Mouse (Mus musculus) right cerebral cortex, adult 2 months (tissue): ENCODE measurements at regions not wholly inside any gene's neighbourhood (a gene's known extent, or its start where the extent isn't known, plus 50 kb on each side); places are given as distances from the start of the nearest gene placed in this dataset.
A peak's percentile ranks its signal among the peaks of the same experiment; 100 is the strongest.

Experiments used
- DNase-seq, 2 experiments: peaks; one replicate each; pipeline ENCODE4 v3.0.0; 2021 to 2022; ENCODE audit warnings: low spot score in 2 of 2

GRCm38 (mm10) chr2:48407876-48408275, 406.0 kb upstream of the Acvr2a start:
- DNase-seq: no peak

DNA sequence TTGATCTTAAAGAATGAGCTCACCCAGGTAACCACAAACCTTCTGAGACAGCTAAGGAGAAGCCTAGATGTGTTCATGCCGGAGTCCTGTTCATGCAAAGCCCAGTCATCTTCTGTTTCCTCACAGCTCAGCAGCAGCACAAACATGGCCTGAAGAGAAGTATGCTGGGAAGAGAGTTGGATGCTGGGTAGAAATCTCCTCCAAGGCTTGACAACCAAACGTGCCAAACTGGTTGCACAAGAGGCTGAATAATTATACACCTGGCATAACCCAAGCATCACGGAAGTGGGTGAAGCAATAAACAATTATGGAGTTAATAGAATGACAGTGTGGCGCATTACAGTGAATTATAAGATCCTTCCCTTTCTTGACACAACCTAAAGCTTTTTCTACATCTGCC, 404.0 kb upstream of the Acvr2a start:
- no peak for DNase-seq

GRCm38 (mm10) chr2:48411392-48411791, 402.5 kb upstream of the Acvr2a start:
- no peak for DNase-seq

GRCm38 (mm10) chr2:48412683-48413440, 401.0 kb upstream of the Acvr2a start:
- DNase-seq: no peak

GRCm38 (mm10) chr2:48414596-48415481, 399.1 kb upstream of the Acvr2a start:
- DNase-seq: no peak

DNA sequence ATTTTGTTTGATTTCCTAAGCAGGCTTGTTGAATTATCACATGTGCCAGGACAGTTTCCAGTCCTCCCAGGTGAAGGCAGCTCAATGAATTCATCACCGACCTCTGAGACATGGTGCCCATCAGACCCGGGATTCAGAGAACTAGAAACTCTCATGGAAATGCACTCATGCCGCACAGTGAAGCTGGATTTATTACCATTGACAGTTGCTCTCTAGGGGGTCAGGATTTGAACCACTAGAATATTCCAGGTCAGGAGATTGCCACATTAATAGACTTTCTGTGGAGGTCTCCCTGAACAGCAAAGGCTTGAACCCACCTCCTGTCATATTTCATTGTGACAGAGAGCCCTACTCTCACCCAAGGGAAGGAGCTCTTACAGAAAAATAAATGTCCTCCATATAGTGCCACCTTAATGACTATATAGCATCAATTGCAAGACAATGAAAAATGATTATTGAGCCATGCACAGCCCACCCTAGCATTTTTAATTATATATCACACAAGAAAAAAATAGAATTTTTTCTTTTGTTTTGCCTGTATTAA, 397.6 kb upstream of the Acvr2a start:
- no peak for DNase-seq

- DNase-seq: no peak
These were observed 396.8 kb upstream of the Acvr2a start for GRCm38 (mm10) chr2:48417000-48417596.

DNA sequence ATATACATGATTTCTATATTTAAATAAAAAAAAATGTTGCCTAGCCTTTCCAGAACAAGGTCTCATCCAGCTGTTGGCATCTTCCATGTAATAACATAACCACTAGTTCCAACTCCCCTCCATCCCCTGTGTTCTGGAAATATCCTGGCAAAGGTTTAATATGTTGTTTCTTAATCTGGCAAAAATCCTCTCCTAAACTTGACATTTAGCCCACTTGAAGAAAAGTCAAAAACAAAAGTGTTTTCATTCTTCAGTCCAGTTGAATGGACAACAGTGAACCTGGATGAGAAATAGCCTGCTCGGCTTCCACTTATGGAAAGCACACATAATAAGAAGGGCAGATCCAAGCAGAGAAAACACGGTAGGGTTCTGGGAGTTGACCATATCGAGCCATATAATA, 393.1 kb upstream of the Acvr2a start:
- no peak for DNase-seq

GRCm38 (mm10) chr2:48423861-48424442, 390.0 kb upstream of the Acvr2a start:
- peak; percentile 35 to 56 for DNase-seq

DNA sequence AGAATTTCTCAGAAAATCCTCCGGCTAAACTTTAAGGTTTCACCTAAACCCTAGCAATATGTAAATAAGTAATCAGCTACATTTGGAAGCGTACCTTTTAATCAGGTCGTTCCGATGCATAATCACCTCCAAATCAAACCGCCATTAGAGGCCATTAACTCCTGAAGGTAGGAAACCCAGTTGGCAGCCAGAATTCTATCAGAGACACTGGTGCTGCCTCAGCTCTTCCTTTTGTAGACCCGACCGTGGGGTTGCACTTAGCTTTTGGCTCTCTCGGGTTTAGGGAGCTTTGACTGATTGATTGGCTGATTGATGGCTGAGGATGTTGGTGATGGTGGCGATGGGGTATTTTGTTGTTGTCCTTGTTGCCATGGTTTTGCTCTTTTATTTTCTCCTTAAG, 389.3 kb upstream of the Acvr2a start:
- no peak for DNase-seq

DNA sequence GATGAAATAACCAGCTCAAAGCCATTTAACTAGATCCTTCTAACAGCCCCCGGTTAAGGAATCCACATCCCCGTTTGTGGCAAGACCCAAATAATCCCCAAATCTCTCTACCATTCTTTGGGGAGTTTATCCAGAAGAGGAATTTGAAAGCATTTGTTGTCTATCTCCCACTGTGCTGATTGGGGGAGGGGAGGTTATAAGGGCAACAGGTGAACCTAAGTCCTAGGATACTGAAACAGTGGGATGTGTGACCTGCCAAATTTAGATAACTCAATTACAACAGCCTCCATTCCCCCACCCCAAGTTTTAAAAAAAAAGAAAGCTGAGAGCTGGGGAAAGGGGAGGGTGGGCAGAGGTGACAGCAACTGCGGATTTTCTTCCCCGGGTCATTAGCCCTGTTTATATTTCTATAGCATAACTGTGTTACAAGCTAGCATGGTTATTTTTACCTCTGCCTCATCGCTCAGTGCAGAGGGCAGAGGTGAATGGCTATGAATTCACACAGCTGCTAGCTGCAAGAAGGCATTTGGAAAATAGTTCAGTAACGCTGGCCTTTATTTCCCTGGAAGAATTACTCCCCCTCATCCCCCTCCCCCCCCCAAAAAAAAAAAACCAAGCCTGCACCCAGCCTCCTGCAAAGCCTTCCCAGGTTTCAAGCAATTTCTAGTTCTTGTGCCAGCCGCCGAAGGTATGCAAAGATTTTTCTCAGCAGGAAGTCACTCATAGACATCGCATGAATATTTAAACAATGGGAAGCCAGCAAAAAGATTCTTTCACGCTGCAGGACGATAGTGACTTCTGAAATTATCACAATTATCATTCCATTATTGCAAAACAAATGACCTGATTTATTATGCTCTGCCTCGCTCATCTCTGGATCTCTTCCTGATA, 388.5 kb upstream of the Acvr2a start:
- DNase-seq: no peak

GRCm38 (mm10) chr2:48432545-48432944, 381.4 kb upstream of the Acvr2a start:
- no peak for DNase-seq

GRCm38 (mm10) chr2:48441296-48441990, 372.5 kb upstream of the Acvr2a start:
- DNase-seq: no peak

DNA sequence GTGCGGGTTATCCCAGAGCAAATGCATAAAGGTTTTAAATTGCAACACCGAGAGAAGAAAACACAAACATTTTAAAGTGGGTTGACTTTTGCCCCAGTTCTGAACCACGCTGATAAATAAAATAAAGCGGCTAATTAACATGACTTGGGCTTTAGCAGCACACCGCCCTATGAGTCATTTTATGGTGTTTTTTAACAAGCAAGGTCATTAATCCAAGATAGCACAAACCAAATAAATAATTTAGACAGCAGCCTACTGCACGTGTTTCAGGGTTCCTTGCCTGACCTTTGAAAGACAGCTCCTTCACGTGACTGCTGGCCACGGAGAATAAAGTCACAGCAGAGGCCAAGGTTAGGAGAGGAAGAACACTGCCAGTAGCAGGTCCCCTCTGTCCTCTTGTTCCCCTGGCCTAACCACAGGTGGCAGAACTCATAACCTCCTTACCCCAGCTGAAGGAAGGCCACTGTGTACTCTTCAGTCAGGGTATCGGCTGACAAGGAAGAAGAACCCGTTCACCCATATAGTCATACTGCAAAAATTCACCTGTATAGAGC, 371.8 kb upstream of the Acvr2a start:
- no peak for DNase-seq

DNA sequence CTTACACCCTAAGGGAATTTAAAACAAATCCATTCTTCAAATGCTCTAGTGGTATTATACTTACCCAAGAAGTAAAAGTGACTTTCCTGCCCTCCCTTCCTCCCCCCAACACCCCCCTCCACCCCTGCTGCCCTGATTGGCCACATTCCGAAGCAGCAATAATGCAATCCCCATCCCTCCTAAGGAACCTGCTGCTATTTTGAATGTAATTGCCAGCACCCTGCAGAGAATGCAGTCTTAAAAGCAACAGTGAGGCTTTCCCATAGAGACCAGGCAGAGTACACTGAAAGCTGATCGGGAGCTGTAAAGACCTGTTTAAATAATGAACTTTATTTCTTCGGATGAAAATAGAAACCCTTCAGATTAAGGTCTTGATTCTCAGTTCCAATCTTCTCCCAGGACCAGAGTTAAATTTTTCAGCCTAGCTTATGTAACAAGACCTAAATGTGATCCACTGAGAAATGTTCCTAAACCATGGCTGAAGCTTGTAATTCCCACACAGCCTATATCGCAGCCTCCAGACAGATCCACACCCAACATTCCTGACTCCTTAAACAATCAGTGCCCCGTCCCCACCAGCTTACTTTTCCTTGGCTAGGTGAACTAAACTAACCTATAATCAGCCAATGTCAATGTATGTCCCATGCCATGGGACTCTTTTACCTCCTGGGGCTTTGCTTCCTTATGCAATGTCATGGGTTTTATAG, 367.9 kb upstream of the Acvr2a start:
- DNase-seq: no peak

DNA sequence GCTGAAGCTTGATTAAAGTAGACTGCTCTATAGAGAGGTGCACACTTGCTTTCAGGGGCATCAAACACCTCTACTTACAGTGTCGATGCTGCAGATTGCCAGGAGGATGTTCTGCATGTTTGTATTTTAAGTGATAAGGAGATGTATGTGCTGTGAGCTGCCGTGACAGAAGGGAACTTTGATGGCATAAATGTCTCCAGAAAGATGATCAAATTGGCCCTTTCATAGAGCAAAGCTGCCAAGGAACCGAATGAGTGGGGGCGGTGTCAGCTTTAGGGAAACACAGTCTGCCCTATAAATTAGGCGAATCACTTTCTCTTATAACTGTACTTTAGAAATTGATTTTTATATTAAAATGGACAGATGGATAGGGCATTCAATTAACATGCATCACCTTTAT, 367.3 kb upstream of the Acvr2a start:
- DNase-seq: peak in 1 of 2 experiments; percentile 20

GRCm38 (mm10) chr2:48449165-48449842, 364.6 kb upstream of the Acvr2a start:
- no peak for DNase-seq
